Mouse (Mus musculus) MEL (cell line): Measurements from ENCODE around the gene Ldoc1. TPM values are rescaled to one million over a fixed set of nuclear protein-coding genes. Genes with fewer than 3 reads are reported as not detected.
A peak's percentile ranks its signal among the peaks of the same experiment; 100 is the strongest.

Experiments
- DNase-seq: peaks from one replicate; pipeline ENCODE4 v3.0.0; 2011; ENCODE audit warnings: low read depth, low spot score
- H3K27ac ChIP-seq: 2 replicates; pipeline ENCODE4 v1.5.1; 2012; ENCODE audit warnings: low read depth, mild to moderate bottlenecking, control low read depth, low read length, moderate library complexity; ENCODE audit not compliant: control insufficient read depth
- H3K27me3 ChIP-seq, 2 experiments: fragments of 150-350 bp in 1 of 2; sonication (generic) in 1 of 2; 2 replicates each; pipeline ENCODE4 v1.6.1; 2012; ENCODE audit warnings: low read length in 2 of 2, mild to moderate bottlenecking in 2 of 2, improper control_type of control experiment in 1 of 2, moderate library complexity in 1 of 2; ENCODE audit not compliant: insufficient read depth in 2 of 2, control insufficient read depth in 1 of 2
- H3K36me3 ChIP-seq, 2 experiments: 2 replicates each; pipeline ENCODE4 v1.6.1; 2012 to 2014; ENCODE audit warnings: low read length in 2 of 2, improper control_type of control experiment in 1 of 2, inconsistent platforms in 1 of 2, mild to moderate bottlenecking in 1 of 2; ENCODE audit not compliant: insufficient read depth in 2 of 2, control insufficient read depth in 1 of 2
- H3K4me1 ChIP-seq, 2 experiments: fragments of 150-350 bp in 1 of 2; sonication (generic) in 1 of 2; 2 replicates each; pipeline ENCODE4 v1.6.1; 2012; ENCODE audit warnings: low read length in 2 of 2, improper control_type of control experiment in 1 of 2, mild to moderate bottlenecking in 1 of 2; ENCODE audit not compliant: insufficient read depth in 2 of 2, control insufficient read depth in 1 of 2
- H3K4me3 ChIP-seq, 2 experiments: fragments of 150-350 bp in 1 of 2; sonication (generic) in 1 of 2; 2 replicates each; pipeline ENCODE4 v1.5.1; 2012; ENCODE audit warnings: low read depth in 2 of 2, low read length in 2 of 2, mild to moderate bottlenecking in 2 of 2, moderate library complexity in 2 of 2, control low read depth in 1 of 2, improper control_type of control experiment in 1 of 2; ENCODE audit not compliant: control insufficient read depth in 1 of 2, insufficient read depth in 1 of 2
- H3K79me2 ChIP-seq: 2 replicates; pipeline ENCODE4 v1.6.1; 2012; ENCODE audit warnings: mild to moderate bottlenecking, low read length, moderate library complexity; ENCODE audit not compliant: control insufficient read depth, poor library complexity, insufficient read depth
- H3K9ac ChIP-seq: 2 replicates; pipeline ENCODE4 v1.6.1; 2012; ENCODE audit warnings: low read depth, mild to moderate bottlenecking, control low read depth, low read length, moderate library complexity; ENCODE audit not compliant: control insufficient read depth, poor library complexity, severe bottlenecking
- H3K9me3 ChIP-seq: fragments of 150-350 bp; sonication (generic); replicated peaks from 2 replicates; pipeline ENCODE4 v1.6.1; 2012; ENCODE audit warnings: mild to moderate bottlenecking, low read length, improper control_type of control experiment, moderate library complexity; ENCODE audit not compliant: insufficient read depth
- CTCF ChIP-seq, 3 experiments: IDR thresholded peaks in 2 of 3; conservative IDR thresholded peaks in 1 of 3; 2 replicates each; pipeline ENCODE4 v1.5.1; 2011 to 2012; ENCODE audit warnings: low read length in 3 of 3, low read depth in 2 of 3, mild to moderate bottlenecking in 2 of 3, improper control_type of control experiment in 1 of 3, inconsistent platforms in 1 of 3, mixed read lengths in 1 of 3, moderate library complexity in 1 of 3; ENCODE audit not compliant: control insufficient read depth in 1 of 3, insufficient read depth in 1 of 3, poor library complexity in 1 of 3, severe bottlenecking in 1 of 3
- ELF1 ChIP-seq: IDR thresholded peaks from 2 replicates; pipeline ENCODE4 v1.6.1; 2014; ENCODE audit warnings: low read depth, mild to moderate bottlenecking, inconsistent platforms, low read length, improper control_type of control experiment, moderate library complexity
- EP300 ChIP-seq, 2 experiments: IDR thresholded peaks; 2 replicates each; pipeline ENCODE4 v1.6.1; 2011; ENCODE audit warnings: improper control_type of control experiment in 2 of 2, low read length in 2 of 2, low read depth in 1 of 2, mild to moderate bottlenecking in 1 of 2
- GATA1 ChIP-seq: IDR thresholded peaks from 2 replicates; pipeline ENCODE4 v1.6.1; 2011; ENCODE audit warnings: low read depth, low read length, improper control_type of control experiment
- HCFC1 ChIP-seq: IDR thresholded peaks from 2 replicates; pipeline ENCODE4 v1.6.1; 2012; ENCODE audit warnings: low read depth, mild to moderate bottlenecking, inconsistent platforms, low read length, improper control_type of control experiment, moderate library complexity
- MAZ ChIP-seq: IDR thresholded peaks from 2 replicates; pipeline ENCODE4 v1.6.1; 2012; ENCODE audit warnings: low read depth, mild to moderate bottlenecking, inconsistent platforms, low read length, improper control_type of control experiment
- RAD21 ChIP-seq: IDR thresholded peaks from 2 replicates; pipeline ENCODE4 v1.6.1; 2011; ENCODE audit warnings: mild to moderate bottlenecking, low read depth, low read length, improper control_type of control experiment
- RCOR1 ChIP-seq: IDR thresholded peaks from 2 replicates; pipeline ENCODE4 v1.6.1; 2012; ENCODE audit warnings: low read depth, mild to moderate bottlenecking, inconsistent platforms, low read length, improper control_type of control experiment
- ZMIZ1 ChIP-seq: IDR thresholded peaks from 2 replicates; pipeline ENCODE4 v1.6.1; 2012; ENCODE audit warnings: low read depth, mild to moderate bottlenecking, inconsistent platforms, low read length, improper control_type of control experiment, moderate library complexity
- polyA plus RNA-seq, 2 experiments: library from polyadenylated mRNA; stranded (reverse) in 1 of 2; unstranded in 1 of 2; fragments of >175 nt in 1 of 2; fragments of >200 nt in 1 of 2; gene quantifications; 2 replicates each; pipeline versions ENCODE4 v1.2.1 to v1.2.4; 2012; ENCODE audit warnings: low replicate concordance in 2 of 2, low read depth in 1 of 2; ENCODE audit not compliant: insufficient read length in 2 of 2, insufficient read depth in 1 of 2, missing spikeins in 1 of 2
- total RNA-seq: library from RNA; depleted of rRNA; stranded (reverse); fragments of 300-350 nt; gene quantifications from 2 replicates; pipeline ENCODE4 v1.2.3, GENCODE M21; 2012

Ldoc1 gene
- total and polyA plus RNA-seq, 3 experiments, result not detected

GRCm38 (mm10) chrX:61722281-61723028 lies 13.2 kb downstream of the Ldoc1 start:
- Histone ChIP-seq H3K36me3 (no peaks in the 10 kb centered on the region), H3K9me3 (no peaks in the 10 kb centered on the region), H3K27me3 (no peaks in the 10 kb centered on the region), H3K4me1 (peaks cover 0 to 4% of the 10 kb centered on the region in 2 experiments; a peak in 1 of 4 replicates), H3K27ac (peak overlapping the region; percentile 49), H3K79me2 (no peaks in the 10 kb centered on the region), H3K4me3 (peak overlapping the region; percentile 41 to 44; a peak in 3 of 4 replicates), H3K9ac (peak overlapping the region; percentile 21; the same call in 1 of the 2 replicates)
- DNase-seq, result peak; percentile 60
- no peak for TF ChIP-seq CTCF (IDR thresholded peaks at IDR 0.05 in 2 of 3, conservative IDR thresholded peaks at IDR 0.05 in 1 of 3; ENCODE audit: control insufficient read depth in 1 of 3, insufficient read depth in 1 of 3, low read depth in 2 of 3, low read length in 3 of 3, poor library complexity in 1 of 3, severe bottlenecking in 1 of 3)
- TF ChIP-seq GATA1, result peak; percentile 46; the same call in 1 of the 2 replicates
- 0 out of 2 replicates have a peak, but pooled peaks have one; percentile 36 for TF ChIP-seq ELF1
- TF ChIP-seq HCFC1, result no peak

- Histone ChIP-seq H3K9ac (peak overlapping the region; percentile 21; the same call in 1 of the 2 replicates), H3K27me3 (no peaks in the 10 kb centered on the region), H3K4me3 (peak overlapping the region; percentile 41 to 44), H3K4me1 (peaks cover 0 to 4% of the 10 kb centered on the region in 2 experiments; a peak in 1 of 4 replicates), H3K79me2 (no peaks in the 10 kb centered on the region), H3K27ac (peak overlapping the region; percentile 49), H3K9me3 (no peaks in the 10 kb centered on the region), H3K36me3 (no peaks in the 10 kb centered on the region)
- TF ChIP-seq RCOR1 (no peak), MAZ (no peak), RAD21 (no peak; the same call in 1 of the 2 replicates), EP300 (IDR thresholded peaks at IDR 0.05; ENCODE audit: low read depth in 1 of 2, low read length in 2 of 2) (no peak), ZMIZ1 (no peak)
- DNase-seq, result peak; percentile 27
Observed at GRCm38 (mm10) chrX:61723029-61723980, 14.0 kb downstream of the Ldoc1 start.
